Mouse (Mus musculus): ENCODE measurements around the gene Arhgap44.

DNA sequence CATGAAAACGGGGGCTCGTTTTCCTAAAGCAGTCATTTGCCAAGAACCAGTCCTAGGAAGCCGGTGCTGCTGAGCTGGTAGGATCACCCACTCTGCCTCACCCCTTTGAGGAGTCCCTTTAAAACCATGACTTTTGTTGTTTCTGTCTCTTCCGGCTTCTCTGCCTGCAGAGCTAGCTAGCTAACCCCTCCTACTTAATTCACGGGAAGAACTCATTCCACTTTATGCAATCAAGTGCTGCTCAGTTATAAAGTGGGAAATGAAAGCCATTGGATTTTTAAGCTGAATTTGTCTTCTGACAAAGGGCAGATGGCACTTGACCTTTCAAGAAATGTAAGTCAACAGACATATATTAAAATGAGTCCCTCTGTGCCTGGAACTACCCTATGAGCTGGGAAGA, 134.7 kb downstream of the Arhgap44 start:
- no peak for TF ChIP-seq CTCF (IDR thresholded peaks at IDR 0.05; ENCODE audit: control insufficient read depth, insufficient read depth, insufficient read length)
- no peak for TF ChIP-seq CEBPB (IDR thresholded peaks at IDR 0.05; ENCODE audit: low read depth)
- TF ChIP-seq MYOD1 (IDR thresholded peaks at IDR 0.05; ENCODE audit: control insufficient read depth, insufficient read length, low read depth), result no peak
- no peak for TF ChIP-seq USF1 (IDR thresholded peaks at IDR 0.05; ENCODE audit: low read depth)
- no peak for TF ChIP-seq MAX (IDR thresholded peaks at IDR 0.05)
